Mouse (Mus musculus) yolk sac, embryonic 10.5 days (tissue): Measurements from ENCODE around the gene Mical3.

Experiments
- DNase-seq: peaks from one replicate; pipeline ENCODE4 v3.0.0-alpha.2; 2017; ENCODE audit warnings: low spot score

Mical3 gene

DNA sequence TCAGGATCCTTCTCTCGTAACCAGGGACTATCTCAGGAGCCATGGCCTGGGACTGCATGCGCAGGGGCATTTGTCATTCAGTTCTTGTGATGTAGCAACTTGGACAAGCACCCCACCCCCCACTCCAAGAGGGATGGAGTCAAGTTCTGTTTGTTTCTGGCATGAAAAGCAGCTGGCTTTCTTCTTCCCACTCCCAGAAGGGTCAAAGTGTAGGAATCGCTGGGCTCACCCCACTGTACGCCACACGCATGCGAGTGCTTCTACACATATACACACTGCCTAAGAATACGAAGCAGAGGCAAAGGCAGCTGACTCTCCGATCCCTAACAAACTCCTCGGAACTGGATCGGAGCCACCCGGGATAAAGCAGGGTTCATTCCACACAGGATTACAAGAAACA is 119.1 kb downstream of the Mical3 start:
- no peak for DNase-seq

DNA sequence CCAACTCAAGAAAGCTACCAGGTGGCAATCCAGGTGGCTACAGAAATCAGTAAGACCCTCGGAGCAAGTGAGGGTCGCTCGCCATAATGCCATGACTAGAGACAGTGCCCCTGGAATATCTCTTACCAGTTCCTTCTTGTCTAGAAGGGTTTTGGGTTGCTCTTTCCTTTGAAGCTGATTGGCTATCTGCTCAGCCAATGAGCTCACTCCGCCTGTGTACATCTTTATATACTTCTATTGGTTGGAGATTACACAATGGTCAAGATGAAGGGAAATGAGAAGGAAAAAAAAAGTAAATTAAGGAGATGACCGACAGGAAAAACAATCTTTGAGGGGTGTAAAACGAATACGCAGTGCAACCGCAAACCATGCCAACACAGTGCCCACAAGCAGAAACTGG is 121.1 kb downstream of the Mical3 start:
- DNase-seq: no peak

DNA sequence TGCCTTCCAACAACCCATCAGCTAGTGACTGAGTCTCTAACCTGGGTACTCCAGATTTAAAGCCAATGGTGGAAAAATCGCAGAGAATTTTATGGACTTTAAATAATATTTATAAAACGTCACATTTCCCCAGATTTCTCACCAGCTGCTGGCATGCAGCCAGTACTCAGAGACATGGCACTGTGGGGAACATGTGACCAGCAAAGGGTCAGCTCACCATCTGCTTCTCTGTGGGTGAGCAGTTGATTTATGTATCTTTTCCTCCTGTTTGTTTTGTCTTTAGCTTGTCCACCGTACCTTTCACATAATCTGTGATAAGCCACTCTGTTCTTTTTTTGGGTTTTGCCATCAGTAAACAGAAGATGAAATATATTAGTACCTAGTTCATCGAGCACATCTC is 125.8 kb downstream of the Mical3 start:
- DNase-seq: no peak

DNA sequence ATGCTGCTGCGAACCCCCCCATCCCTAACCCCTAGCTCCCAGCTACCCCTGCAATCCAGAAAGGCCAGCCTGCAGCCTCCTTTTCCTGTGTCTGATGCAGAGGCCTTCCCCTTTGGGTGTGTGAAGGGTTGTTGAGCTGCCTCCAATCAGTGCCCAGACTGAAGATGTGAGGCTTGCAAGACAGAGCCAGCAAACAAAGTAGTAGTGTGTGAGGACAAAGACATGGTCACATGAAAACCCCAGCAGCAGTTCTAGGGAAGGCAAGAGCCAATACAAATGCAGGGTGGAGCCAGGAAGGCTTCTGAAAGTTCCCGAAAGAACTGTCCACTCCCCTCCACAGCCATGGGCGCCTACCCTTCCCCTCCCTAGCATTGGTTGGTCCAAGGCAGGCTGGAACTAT is 127.8 kb downstream of the Mical3 start:
- DNase-seq: no peak

DNA sequence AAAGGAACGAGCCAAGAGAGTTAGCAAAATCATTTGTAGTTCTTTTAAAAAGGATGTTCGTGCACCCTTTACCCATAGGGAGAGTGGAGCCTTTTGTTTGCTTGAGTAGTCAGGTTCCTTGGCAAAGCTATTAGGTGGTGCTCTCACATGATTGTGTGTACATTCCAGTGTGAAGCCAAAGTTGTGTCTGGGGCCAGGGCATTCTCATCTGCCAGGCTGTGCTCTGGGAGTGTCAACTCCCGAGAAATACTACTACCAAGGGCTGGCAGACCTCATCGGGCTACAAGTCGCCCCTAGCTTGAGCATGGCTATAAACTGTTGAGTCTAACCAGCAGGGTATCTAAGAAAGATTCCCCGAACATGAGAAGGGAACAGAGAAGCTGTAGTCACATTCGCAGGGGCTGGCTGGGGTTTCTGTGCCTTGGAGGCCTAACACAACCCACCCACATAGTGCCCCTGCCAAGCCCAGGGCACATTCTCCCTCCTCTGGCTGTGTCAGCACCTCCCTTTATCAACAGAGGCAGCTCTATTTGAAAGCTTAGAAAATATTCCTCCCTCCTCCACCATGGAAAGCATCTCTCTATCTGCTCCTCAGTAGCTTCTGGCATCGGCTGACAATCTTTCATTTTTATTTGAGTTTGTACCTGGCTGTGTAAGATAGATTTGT is 130.8 kb downstream of the Mical3 start:
- DNase-seq: no peak

DNA sequence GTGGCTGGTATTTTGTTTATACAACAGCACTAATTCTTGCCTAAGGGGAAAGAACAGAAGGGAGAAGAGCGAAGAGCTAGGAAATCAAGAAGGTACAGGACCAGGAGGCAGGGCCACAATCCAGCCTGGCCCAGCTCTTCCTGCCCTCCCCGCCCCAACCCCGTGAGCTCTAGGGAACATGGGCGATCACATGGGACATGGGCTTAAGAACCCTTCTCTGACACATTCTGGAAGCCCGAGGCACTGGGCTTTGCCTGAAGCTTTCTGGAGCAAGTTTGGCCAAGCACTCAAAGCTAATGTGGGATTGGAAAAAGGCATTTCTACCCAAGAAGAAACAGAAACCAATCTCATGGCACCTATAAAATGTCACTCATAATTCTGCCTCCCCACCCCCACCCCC is 131.7 kb downstream of the Mical3 start:
- no peak for DNase-seq

DNA sequence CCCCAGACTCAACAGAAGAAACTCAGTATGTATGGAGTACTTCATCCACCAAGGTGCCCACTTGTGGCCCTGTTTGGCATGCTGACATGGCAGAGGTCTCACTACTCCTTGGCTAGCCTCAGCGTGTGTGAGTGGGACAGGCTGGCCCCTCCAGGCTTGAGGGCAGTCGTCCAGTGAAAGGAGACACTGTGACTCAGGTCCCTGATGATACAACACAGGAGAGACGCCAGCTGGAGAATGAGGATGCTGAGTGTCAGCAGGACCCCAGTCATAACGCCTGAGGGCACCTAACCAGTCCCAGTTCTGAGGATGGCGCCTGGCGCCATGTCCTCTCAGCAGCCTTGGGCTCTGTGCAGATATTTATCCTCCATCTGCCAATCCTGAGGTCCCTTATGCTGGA is 134.2 kb downstream of the Mical3 start:
- no peak for DNase-seq

DNA sequence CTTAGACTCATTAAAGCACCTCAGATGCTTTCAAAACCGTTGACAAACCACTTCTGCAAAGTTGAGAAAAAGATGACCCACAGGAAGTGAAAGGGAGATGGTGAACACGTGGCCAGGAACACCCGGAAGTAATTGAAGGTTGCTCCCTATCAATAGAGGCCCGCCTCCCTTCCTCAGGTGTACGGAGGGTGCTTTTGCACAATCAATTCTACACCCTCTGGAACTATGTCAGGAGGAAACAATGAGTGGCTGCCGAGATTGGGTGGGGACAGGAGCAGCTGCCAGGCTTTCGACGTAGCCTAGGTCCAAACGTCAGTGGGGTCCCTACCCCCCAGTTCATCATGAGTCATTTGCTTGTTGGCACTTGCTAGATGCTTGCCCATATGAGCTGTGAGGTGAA is 135.3 kb downstream of the Mical3 start:
- no peak for DNase-seq

DNA sequence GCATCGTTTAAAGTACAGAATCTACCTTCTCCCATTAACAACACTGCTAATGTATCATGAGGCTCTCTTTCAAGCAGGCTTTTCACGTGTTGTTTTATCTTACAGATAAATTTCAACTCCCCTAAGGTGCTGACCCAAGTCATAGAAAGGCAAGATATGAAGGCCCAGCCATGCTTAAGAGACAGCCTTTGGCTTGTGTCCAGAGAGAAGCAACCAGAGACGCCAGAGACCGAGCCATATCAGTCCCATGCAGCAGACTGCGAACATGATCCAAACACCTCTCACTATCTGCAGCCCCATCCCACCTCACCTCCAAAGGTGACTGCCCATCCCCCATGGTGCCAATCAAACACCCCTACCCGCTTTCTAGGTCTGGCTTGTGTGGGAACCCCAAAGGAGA is 138.9 kb downstream of the Mical3 start:
- no peak for DNase-seq

DNA sequence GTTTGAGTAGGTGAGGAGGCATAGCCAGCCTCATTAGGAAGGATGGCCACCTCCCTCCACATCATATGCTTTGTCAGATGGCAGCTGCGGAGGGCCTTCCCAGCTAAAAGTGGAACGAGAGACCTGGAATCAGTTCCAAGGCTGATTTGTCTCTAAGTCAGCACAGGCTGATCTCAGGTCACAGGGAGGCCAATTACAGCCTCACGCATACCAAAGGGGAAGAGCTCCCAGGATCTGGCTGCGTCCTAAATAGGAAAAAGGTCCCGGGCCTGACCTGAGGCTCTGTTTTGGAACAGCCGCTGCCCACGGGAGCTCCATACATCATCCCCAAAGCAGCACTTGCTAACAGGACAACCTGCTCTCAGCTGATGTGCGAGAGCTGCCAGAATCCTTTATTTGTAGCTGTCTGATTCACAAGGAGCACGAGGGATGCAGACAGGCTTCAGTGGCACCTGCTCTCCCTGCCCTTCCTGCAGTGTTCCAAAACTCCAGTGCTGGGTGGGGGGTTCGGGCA is 143.2 kb downstream of the Mical3 start:
- no peak for DNase-seq

DNA sequence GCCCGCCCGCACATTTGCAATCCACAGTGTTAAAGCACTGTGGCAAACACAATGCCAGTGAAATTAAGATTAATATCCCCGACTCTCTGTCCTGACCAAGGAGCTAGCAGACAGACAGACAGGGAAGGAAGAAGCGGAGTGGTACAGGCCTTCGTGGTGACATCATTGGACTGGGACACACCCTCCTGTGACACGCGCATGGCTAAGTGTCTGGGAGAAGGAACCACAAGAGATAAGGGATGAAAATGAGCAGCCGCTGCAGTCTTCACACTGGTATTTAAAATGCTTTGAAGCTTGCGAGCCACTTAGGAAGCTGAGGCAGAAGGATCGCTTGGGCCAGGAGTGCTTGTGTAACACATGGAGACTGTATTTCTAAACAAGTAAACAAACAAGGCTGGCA is 143.6 kb downstream of the Mical3 start:
- no peak for DNase-seq

DNA sequence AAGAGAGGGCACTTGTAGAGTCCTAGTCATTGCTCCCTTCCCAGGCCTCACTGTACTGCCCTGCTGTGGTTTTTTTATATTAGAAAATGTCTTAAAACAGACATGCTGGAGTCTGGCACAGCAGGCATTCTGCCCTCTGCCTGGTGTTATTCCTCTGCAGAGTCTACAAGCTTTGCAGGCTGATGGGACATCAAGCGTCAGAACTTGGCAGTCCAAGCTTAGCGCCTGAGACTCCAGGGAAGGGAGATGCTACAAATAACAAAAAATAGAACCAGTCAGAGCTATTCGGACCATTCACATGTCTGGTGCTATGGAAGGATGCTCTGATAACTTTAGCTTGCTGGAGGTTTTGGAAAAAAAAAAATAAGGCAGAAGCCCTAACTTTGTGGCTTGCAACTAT is 144.6 kb downstream of the Mical3 start:
- no peak for DNase-seq

DNA sequence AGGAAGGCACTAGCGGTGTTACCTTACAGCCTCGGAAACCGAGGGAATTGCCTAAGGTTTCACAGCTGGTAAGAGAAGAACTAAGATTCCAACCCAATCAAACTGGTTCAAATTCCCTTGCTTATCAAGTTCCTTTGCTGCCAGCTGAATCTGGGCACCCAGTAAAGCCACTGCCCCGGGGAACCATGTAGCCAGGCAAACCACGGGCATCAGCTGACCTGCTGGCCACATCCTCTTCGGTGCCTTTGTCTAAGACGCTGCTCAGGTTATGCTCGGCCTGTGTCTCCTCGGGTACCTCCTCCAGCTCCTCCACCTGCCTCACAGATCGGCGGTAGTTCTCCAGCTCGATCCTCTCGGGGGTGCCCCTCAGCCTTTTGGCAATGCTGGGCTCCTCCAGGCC is 148.5 kb downstream of the Mical3 start:
- no peak for DNase-seq

DNA sequence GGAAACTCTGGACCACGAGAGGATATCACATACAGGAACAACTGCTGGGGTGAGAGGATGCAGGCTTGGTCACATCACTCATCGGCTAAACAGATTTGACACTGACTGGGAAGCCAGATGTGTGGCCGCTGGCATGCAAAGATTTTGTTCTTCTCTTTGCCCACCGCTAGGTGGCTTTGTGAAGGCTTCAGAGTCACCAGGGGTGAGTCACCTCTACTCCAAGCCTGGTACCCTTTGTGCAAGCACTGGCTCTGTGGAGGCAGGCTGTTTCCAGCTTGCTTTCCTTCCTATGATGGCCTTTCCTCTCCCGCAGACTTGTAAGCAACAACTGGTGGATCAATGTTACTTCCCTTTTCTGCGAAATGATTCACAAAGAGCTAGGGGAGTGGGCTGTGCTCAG is 149.3 kb downstream of the Mical3 start:
- no peak for DNase-seq

DNA sequence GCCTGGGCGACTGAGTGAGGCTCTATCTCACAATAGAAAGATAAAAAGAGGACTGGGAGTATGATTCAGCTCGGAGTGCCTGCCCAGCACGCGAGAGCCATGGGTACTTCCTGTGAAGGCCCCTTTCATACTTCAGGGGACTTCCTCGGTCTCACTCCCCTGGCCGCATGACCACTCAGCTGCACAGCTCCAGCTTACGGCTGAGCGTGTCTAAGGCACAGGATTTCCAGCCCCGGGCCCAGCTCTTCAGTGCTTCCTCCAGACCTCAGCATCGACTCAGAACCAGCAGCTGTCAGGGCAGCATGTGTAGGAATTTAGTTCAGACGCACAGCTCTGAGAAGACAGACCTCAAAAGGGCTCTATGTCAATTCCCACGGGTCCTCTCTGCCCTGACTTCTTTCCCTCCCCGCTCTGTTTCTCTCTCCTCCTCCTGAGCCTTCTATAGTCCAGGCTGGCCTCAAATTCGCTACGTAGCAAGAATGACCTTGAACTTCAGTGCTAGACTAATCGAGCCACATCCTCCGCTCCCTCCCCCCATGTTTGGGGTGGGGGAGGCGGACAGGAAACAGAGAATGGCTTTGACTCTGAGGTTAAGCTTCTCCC is 152.7 kb downstream of the Mical3 start:
- no peak for DNase-seq

DNA sequence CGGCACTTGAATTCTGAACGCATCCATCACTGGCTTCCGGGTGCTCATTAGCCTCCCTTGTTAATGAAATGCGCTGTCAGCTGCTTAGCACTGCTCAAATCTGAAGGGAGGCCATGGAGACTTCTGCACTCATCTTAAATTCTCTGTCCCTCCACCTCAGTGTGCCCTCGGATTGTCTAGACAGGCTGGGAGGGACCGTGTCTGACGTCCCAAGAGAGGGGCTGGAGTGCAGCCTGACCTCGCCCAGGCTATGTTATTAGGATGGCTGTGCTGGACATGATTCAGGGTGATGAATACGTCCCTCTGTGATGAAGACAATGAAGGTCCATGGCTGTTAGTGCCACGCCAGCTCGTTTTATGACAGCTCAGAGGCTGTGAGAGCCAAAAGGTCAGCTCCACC is 153.8 kb downstream of the Mical3 start:
- DNase-seq: no peak

DNA sequence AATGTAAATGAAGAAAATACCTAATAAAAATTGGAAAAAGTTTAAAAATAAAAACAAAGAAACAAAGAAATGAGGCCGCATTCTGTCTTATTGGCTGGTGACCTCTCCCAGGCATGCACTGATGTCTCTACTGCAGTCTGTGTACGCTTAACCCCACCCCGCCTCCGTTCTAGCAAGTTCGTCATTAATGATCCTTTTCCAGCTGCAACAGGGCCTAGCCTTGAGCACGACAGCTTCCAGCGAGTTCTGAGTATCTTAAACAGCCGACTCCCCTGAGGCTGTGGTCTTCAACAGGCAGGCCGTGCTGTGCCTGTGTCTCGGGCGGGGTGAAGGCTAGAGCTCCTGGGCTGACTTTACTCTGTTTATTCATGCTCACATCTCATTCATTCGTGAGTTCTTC is 154.7 kb downstream of the Mical3 start:
- no peak for DNase-seq

DNA sequence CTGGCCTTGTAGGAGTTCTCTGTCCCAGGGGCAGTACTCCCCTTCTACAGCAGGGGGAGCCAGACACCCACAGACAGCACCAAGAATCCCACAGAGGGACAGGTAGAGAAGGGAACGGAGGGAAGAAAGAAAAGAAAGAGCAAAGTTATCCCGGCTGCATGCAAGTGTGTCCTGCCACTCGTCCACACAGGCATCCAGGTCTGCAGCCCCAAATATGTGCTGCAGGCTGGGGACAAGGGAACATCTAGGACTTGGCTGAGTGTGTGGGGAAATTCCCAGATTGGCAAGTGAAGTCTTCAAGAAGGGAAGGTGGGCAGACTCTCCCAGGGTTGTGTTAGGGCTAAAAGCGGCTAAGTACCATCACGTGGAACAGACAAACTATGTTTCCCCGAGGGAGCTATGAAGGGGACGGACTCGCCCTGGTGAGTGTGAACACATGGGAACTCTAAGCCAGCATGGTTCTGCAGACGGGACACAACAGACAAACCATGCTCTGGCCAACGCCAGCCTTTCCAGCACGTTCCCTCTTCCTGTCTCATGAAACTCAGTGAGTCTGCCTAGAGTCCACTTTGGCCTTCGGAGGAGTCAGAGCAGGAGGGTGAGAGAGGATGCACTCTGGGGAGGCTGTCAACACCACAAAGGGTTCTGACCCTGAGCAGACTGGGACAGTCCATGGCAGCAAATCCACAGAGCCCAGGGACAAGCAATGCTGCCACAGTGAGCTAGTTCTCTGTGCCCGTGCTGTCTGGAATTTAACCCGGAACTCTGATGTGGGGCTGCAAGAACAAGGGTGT is 158.8 kb downstream of the Mical3 start:
- DNase-seq: peak; percentile 67

DNA sequence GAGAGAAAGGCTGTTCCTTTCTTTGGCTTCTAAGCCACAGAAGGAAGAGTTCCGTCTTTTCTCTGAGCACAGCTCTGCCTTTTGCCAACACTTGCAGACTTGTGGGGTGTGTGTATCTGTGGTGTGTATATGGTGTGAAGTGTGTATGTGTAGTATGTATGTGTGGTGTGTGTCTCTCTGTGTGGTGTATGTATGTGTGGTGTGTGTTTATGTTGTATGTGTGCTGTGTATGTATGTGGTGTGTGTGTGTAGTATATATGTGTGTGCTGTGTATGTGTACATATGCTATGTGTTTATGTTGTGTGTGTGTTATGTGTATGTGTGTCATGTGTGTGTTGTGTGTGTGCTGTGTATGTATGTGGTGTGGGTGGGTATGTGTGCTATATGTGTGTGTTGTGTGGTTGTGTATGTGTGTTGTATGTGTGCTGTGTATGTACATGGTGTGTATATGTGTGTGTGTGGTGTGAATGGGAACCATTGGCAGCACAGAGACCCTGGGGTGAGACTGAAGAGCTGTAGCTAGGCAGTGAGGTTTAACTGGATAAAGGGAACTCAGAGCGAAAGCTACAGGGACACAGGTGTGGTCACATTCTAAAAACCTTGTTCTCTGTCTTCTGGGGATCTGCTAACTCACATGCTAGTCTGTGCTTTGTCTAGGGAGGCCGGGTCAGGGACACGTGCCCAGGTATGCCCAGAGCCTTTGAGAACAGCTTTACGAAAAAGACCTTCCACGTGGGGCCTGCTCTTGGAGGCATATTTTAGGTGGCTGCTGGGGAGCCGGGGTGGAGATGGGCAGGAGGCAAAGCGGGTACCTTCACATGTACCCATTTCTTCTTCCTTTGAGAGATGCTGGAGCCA is 159.6 kb downstream of the Mical3 start:
- DNase-seq: no peak

DNA sequence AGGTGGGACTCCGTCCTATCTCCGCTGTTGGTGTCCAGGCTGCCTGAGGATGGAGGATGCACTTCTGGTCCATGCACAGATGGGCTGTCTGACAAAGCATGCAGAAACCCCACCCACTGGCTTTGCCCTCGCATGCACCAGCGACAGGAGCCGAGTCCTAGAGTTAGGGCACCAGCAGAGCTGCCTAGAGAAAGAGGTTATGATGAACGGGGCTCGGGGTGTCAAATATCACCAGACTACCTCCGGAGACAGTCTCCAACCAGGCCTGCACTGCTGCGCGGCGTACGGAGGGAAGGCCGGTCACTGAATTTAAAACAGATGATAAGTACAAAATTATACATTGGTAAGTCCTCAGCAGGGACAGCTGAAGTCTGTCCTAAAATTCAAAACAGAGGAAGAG is 165.0 kb downstream of the Mical3 start:
- no peak for DNase-seq

DNA sequence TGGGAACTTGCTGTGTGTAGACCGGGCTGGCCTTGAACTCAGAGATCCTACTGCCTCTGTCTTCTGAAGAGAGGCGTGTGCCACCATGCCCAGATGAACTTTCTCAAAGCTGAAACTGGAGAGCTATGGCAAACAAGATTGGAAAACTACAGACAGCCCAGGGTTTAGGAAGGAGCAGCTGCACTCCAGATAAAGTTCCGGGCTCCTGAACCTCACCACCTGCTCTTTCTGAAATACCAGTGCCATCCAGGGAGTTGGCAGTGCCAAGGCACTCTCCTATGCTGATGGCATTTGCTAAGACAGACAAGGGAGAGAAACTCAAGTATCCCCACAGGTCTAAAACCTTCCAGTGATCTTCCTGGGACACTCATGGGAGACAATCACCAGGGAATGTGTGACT is 166.6 kb downstream of the Mical3 start:
- DNase-seq: no peak

DNA sequence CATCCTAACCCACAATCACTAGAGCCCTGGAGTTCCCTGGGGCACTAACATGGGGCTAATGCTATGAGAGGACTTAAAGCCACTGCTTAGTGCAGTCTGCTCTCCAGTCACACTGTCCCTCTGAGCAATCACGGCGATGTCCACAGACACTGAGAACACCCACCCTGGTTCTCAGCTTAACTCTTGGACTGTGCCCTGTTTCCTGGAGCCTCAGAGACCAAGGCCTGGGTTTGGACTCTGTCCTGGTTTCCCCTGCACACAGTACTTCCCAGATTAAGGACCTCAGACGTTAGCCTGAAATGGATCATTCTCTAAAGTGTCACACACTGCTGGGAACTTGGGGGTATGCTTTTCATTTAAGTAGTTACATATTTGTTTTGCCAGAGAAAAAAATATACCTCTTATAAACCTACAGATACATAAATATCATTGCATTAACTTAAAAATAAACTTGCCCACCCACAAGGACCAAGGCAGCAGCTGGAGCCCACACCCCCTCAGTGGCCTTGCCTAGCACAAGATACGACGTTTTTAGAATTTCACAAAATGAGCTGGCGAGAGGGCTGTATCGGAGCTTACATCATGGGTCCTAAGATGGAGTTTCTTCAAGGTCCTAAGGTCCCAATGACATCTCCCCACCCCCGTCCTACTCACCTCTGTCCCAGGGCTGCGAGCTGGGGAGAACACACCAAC is 170.3 kb downstream of the Mical3 start:
- no peak for DNase-seq
